Mouse (Mus musculus) testis, postnatal 14 days (tissue): ENCODE data around the gene Retreg3.

Source experiments
- DNase-seq: peaks from one replicate; pipeline ENCODE4 v3.0.0; 2021; ENCODE audit warnings: low spot score

The Retreg3 gene

GRCm38 (mm10) chr11:101052751-101053473, 66.8 kb downstream of the Retreg3 start:
- peak; percentile 72 for DNase-seq

DNA sequence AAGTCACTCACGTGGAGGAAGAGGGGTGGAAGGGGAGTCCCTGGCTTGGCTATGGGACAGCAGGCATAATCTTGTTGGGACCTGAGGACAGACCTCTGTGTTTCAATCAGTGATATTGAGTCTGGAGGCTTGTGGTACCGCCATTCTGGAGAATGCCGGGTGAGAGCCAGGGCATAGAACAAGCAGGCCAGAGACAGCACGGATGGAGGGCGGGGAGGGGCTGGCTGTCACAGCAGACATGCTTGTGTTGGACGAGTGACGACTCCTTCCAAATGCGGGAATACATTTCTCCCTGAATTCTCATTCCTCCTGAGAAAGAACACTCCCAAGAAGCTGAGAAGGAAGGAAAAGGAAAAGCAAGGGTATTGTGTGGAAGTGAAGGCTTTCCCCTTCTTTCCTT, 68.1 kb downstream of the Retreg3 start:
- DNase-seq = no peak

DNA sequence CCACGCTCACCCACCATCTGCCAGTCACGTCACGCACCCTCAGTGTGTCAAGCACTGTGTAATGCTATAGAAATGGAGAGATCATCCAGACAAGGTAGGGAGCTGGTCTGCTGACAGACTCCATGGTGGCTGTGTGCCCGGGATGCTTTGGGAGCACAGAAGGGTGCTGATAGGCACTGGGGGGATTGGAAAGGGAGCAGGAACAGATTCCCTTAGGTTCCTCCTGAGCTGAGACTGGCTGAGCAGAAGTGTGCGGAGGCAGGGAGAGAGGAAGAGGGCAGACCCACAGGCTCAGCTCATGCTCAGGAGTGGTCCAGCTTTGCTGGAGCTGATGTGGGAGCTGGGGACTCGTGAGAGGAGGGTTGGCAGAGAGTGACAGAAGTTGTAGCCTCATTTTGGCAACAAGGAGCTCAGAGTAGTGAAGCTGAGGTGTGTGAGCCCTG, 68.6 kb downstream of the Retreg3 start:
- DNase-seq = no peak

- DNase-seq = no peak
Measured at GRCm38 (mm10) chr11:101050359-101050758, 69.3 kb downstream of the Retreg3 start.

DNA sequence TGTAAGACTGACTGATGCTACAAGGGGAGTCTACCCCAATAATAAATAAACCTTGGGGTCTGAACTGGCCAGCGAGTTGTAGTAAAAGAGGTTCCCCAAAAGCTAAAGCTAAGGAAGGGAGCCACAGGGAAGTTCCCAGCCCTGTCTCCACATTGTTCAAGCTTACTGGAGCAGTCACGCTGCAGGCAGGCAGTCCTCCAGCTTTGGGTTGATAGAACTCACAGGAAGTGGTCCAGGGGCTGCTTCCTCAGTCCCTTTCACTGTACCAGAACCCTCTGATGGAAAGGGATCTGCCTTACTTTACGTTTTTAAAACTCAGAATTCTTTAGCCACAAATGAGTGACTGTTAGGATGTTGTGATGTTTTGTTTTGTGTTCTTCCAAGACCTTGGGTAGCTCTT, 72.2 kb downstream of the Retreg3 start:
- no peak for DNase-seq

GRCm38 (mm10) chr11:101046440-101046839, 73.3 kb downstream of the Retreg3 start:
- DNase-seq = no peak
